Mouse (Mus musculus) hindbrain, postnatal 0 days (tissue): Measurements from ENCODE around the gene Soat2. TPM values are rescaled to one million over a fixed set of nuclear protein-coding genes. Genes with fewer than 3 reads are reported as not detected.
A peak's percentile ranks its signal among the peaks of the same experiment; 100 is the strongest.

ENCODE experiments used
- ATAC-seq: fragments of 200-750 bp; cut with Nextera tagmentation; 2 replicates; pipeline ENCODE4 v1.8.0; 2017; ENCODE audit warnings: mild to moderate bottlenecking, moderate TSS enrichment, moderate library complexity
- DNase-seq: peaks from one replicate; pipeline ENCODE4 v3.0.0-alpha.2; 2015; ENCODE audit warnings: low spot score
- H3K27ac ChIP-seq: fragments of 300-500 bp; sonication (generic); 2 replicates; pipeline ENCODE4 v1.5.1; 2014; ENCODE audit warnings: mild to moderate bottlenecking
- H3K27me3 ChIP-seq: fragments of 300-500 bp; sonication (generic); 2 replicates; pipeline ENCODE4 v1.6.1; 2014; ENCODE audit warnings: low read length, mixed read lengths; ENCODE audit not compliant: insufficient read depth
- H3K36me3 ChIP-seq: fragments of 300-500 bp; sonication (generic); 2 replicates; pipeline ENCODE4 v1.6.1; 2014; ENCODE audit warnings: low read length, mixed read lengths; ENCODE audit not compliant: insufficient read depth
- H3K4me1 ChIP-seq: fragments of 300-500 bp; sonication (generic); 2 replicates; pipeline ENCODE4 v1.6.1; 2014; ENCODE audit warnings: antibody characterized with exemption, low read length, mixed read lengths; ENCODE audit not compliant: insufficient read depth
- H3K4me2 ChIP-seq: fragments of 300-500 bp; sonication (generic); 2 replicates; pipeline ENCODE4 v1.6.1; 2014; ENCODE audit warnings: low read depth, mild to moderate bottlenecking, low read length, moderate library complexity, mixed read lengths
- H3K4me3 ChIP-seq: fragments of 300-500 bp; sonication (generic); 2 replicates; pipeline ENCODE4 v1.5.1; 2014; ENCODE audit warnings: low read length
- H3K9ac ChIP-seq: fragments of 300-500 bp; sonication (generic); replicated peaks from 2 replicates; pipeline ENCODE4 v1.6.1; 2014; ENCODE audit warnings: mild to moderate bottlenecking, low read length, moderate library complexity, mixed read lengths
- H3K9me3 ChIP-seq: fragments of 300-500 bp; sonication (generic); 2 replicates; pipeline ENCODE4 v1.6.1; 2016; ENCODE audit warnings: low read length, mixed read lengths
- CTCF ChIP-seq: IDR thresholded peaks from 2 replicates; pipeline ENCODE4 v1.5.1; 2016; ENCODE audit warnings: antibody characterized with exemption, control low read depth, low read depth
- WGBS: fragments of 180-500 bp; shearing (Covaris S2); extraction: QIAGEN DNeasy Blood & Tissue Kit; methylation state at CpG from one replicate; pipeline ENCODE4 v1.1.7; 2014; 5-methylcytosine and 5-hydroxymethylcytosine counted together
- polyA plus RNA-seq: library from polyadenylated mRNA; unstranded; fragments of >200 nt; fragmentation: Nextera tagmentation; extraction: Ambion mirVana; gene quantifications from 2 replicates; pipeline ENCODE4 v1.2.1, GENCODE M21; 2015
- total RNA-seq: library from RNA; depleted of rRNA; stranded (reverse); fragments of >200 nt; gene quantifications from 2 replicates; pipeline ENCODE4 v1.2.3, GENCODE M21; 2014

The Soat2 gene
- total and polyA plus RNA-seq, 2 experiments from 2014 or later: 0.09 to 0.16 TPM

- peak overlapping the region; percentile 22; the same call in 1 of the 2 replicates for H3K27ac ChIP-seq
- WGBS: 44% methylated on average over 18 of the region's 18 CpGs
- H3K4me2 ChIP-seq: no peak overlapping the region
- no peaks in the 10 kb centered on the region for H3K36me3 ChIP-seq
- TF ChIP-seq CTCF: peak; percentile 82
- DNase-seq (peak; percentile 90), ATAC-seq (peak; percentile 50)
- H3K9ac ChIP-seq: no peak overlapping the region
- H3K27me3 ChIP-seq: no peaks in the 10 kb centered on the region
- no peak overlapping the region for H3K4me3 ChIP-seq
- H3K4me1 ChIP-seq: peaks cover 15% of the 10 kb centered on the region
- H3K9me3 ChIP-seq: no peaks in the 10 kb centered on the region
Measured at GRCm38 (mm10) chr15:102108651-102109525, 41.4 kb upstream of the Soat2 start.

- no peak for DNase-seq
- TF ChIP-seq CTCF: no peak
- no peak overlapping the region for H3K27ac ChIP-seq
- no peak overlapping the region for H3K4me3 ChIP-seq
- peaks cover 13% of the 10 kb centered on the region for H3K4me1 ChIP-seq
- no peaks in the 10 kb centered on the region for H3K9me3 ChIP-seq
- no peak overlapping the region for H3K4me2 ChIP-seq
- no peak for ATAC-seq
- no peak overlapping the region for H3K9ac ChIP-seq
- 94% methylated on average over 7 of the region's 7 CpGs for WGBS
- no peaks in the 10 kb centered on the region for H3K27me3 ChIP-seq
- H3K36me3 ChIP-seq: no peaks in the 10 kb centered on the region; the same call in 1 of the 2 replicates
Measured at GRCm38 (mm10) chr15:102110271-102110670, 40.1 kb upstream of the Soat2 start.

DNA sequence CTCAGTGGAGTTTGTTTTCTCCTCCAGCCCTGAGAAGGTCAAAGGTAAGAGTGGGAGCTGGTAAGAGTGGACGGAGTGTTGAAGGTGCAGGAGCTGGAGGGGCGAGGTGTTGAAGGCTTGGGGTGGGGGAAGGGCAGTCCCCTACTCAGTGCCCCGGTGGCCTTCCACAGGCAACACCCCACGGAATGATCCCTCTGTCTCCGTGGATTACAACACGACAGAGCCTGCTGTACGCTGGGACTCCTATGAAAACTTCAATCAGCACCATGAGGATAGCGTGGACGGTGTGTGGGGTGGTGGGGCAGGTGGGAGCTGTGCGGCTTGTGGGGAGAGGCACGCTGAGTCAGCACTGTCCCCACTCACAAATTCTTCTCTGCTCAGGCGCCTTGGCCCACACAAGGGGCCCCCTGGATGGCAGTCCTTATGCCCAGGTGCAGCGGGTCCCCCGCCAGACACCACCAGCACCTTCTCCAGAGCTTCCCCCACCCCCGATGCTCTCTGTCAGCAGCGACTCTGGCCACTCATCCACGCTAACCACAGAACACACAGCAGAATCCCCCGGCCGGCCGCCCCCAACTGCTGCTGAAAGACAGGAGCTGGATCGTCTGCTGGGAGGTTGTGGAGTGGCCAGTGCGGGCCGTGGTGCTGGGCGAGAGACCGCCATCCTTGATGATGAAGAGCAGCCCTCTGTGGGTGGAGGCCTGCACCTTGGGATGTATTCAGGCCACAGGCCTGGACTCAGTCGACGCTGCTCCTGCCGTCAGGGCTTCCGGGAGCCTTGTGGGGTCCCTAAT, 39.4 kb upstream of the Soat2 start:
- DNase-seq (no peak), ATAC-seq (no peak)
- WGBS: 77% methylated on average over 29 of the region's 29 CpGs

DNA sequence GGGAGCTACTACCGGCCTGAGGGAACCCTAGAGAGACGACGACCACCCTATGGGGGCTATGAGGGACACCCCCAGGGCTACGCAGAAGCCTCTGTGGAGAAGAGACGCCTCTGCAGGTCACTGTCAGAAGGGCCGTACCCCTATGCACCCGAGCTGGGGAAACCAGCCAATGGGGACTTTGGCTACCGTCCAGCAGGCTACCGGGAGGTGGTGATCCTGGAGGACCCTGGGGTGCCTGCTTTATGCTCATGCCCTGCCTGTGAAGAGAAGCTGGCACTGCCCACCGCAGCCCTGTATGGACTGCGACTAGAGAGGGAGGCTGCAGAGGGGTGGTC, 38.9 kb upstream of the Soat2 start:
- ATAC-seq: no peak

More for the DNA sequence above, 39.4 kb upstream of the Soat2 start:
- no peaks in the 10 kb centered on the region for H3K27me3 ChIP-seq
- H3K4me3 ChIP-seq: no peak overlapping the region
- H3K27ac ChIP-seq: no peak overlapping the region
- no peak overlapping the region for H3K9ac ChIP-seq
- peaks cover 13% of the 10 kb centered on the region; the same call in 1 of the 2 replicates for H3K4me1 ChIP-seq
- TF ChIP-seq CTCF: no peak
- no peaks in the 10 kb centered on the region; the same call in 1 of the 2 replicates for H3K36me3 ChIP-seq
- H3K4me2 ChIP-seq: no peak overlapping the region
- no peaks in the 10 kb centered on the region for H3K9me3 ChIP-seq

GRCm38 (mm10) chr15:102112181-102112580, 38.1 kb upstream of the Soat2 start:
- no peak overlapping the region for H3K4me2 ChIP-seq
- H3K9me3 ChIP-seq: no peaks in the 10 kb centered on the region
- WGBS: 93% methylated on average over 6 of the region's 6 CpGs
- ATAC-seq (no peak), DNase-seq (no peak)
- no peak overlapping the region for H3K4me3 ChIP-seq
- peaks cover 22% of the 10 kb centered on the region for H3K4me1 ChIP-seq
- TF ChIP-seq CTCF: no peak
- peaks cover 5% of the 10 kb centered on the region; the same call in 1 of the 2 replicates for H3K36me3 ChIP-seq
- no peak overlapping the region for H3K9ac ChIP-seq
- H3K27me3 ChIP-seq: no peaks in the 10 kb centered on the region
- H3K27ac ChIP-seq: no peak overlapping the region

More for the DNA sequence above, 38.9 kb upstream of the Soat2 start:
- no peak for TF ChIP-seq CTCF
- Histone ChIP-seq H3K4me1 (peaks cover 15% of the 10 kb centered on the region), H3K4me2 (no peak overlapping the region), H3K27me3 (no peaks in the 10 kb centered on the region), H3K27ac (no peak overlapping the region), H3K9me3 (no peaks in the 10 kb centered on the region), H3K9ac (no peak overlapping the region), H3K4me3 (no peak overlapping the region), H3K36me3 (no peaks in the 10 kb centered on the region; the same call in 1 of the 2 replicates)
- 63% methylated on average over 11 of the region's 11 CpGs for WGBS
- no peak for DNase-seq

GRCm38 (mm10) chr15:102112827-102113226, 37.5 kb upstream of the Soat2 start:
- Histone ChIP-seq H3K4me2 (no peak overlapping the region), H3K9me3 (no peaks in the 10 kb centered on the region), H3K4me1 (peaks cover 22% of the 10 kb centered on the region), H3K27me3 (no peaks in the 10 kb centered on the region), H3K27ac (no peak overlapping the region), H3K4me3 (no peak overlapping the region), H3K9ac (no peak overlapping the region), H3K36me3 (peaks cover 11% of the 10 kb centered on the region; the same call in 1 of the 2 replicates)
- no peak for DNase-seq
- no peak for TF ChIP-seq CTCF
- ATAC-seq: no peak
- 76% methylated on average over 8 of the region's 8 CpGs for WGBS
